Mouse (Mus musculus): Measurements from ENCODE around the gene Celsr1. TPM values are rescaled to one million over a fixed set of nuclear protein-coding genes. Genes with fewer than 3 reads are reported as not detected.
"Not testable (repeated sequence)": the region's sequence is repeated elsewhere in the genome, so short reads cannot be mapped to it uniquely, and the experiment has no call there.

Gene Celsr1
- total and polyA plus RNA-seq, 3 experiments = 1.3 to 21.7 (median 4.7) TPM

- Histone ChIP-seq H3K27me3 (ENCODE audit: insufficient read depth, low read length) (no peaks in the 10 kb centered on the region), H3K9me3 (replicated peaks) (no peaks in the 10 kb centered on the region), H3K4me1 (ENCODE audit: insufficient read depth, low read depth, low read length) (peaks cover 4% of the 10 kb centered on the region), H3K36me3 (replicated peaks) (peaks cover 85% of the 10 kb centered on the region), H3K4me3 (ENCODE audit: low read depth, low read length) (no peak overlapping the region)
- ATAC-seq (ENCODE audit: extremely low read depth, insufficient number of reproducible peaks, low FRiP score, poor library complexity, severe bottlenecking) = no peak
- DNase-seq (ENCODE audit: low spot score) = no peak
- no peak for TF ChIP-seq TAL1 (conservative IDR thresholded peaks at IDR 0.05; ENCODE audit: low read depth, low read length)
- TF ChIP-seq GATA2 (IDR thresholded peaks at IDR 0.05; ENCODE audit: borderline replicate concordance, low read depth, low read length) = no peak
- no peak for TF ChIP-seq GATA1 (IDR thresholded peaks at IDR 0.05; ENCODE audit: borderline replicate concordance, low read length)
- no peak for TF ChIP-seq POLR2AphosphoS5 (IDR thresholded peaks at IDR 0.05; ENCODE audit: insufficient replicate concordance, low read depth, low read length)
- TF ChIP-seq CTCF (IDR thresholded peaks at IDR 0.05; ENCODE audit: low read depth, low read length) = no peak
Observed at GRCm38 (mm10) chr15:85885606-85886005, 148.0 kb downstream of the Celsr1 start.

DNA sequence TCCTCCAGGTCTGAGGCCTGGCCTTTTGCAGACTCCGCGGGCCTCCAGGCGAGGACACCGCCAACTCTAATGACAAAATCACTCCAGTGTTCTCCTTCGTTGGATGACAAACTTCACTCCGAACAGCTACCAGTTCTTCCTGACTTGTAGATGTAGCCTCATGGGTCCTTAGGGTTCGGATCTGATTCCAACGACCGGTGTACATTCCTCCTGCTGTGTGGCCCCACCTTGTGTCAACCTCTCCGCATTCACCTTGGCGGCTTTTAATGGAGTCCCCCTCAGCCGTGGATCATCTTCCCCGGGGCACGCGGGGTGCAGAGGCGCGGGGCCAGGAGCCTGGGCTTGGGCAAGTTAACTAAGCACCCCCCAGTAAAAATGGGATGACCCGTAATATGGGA, 154.1 kb downstream of the Celsr1 start:
- Histone ChIP-seq H3K4me3 (ENCODE audit: low read depth, low read length) (peak overlapping the region; percentile 84), H3K36me3 (replicated peaks) (peaks cover 72% of the 10 kb centered on the region), H3K9me3 (replicated peaks) (no peaks in the 10 kb centered on the region), H3K27me3 (ENCODE audit: insufficient read depth, low read length) (no peaks in the 10 kb centered on the region), H3K4me1 (ENCODE audit: insufficient read depth, low read depth, low read length) (peaks cover 24% of the 10 kb centered on the region)
- ATAC-seq (ENCODE audit: extremely low read depth, insufficient number of reproducible peaks, low FRiP score, poor library complexity, severe bottlenecking) (no peak), DNase-seq (ENCODE audit: low spot score) (peak; percentile 25)
- no peak for TF ChIP-seq TAL1 (conservative IDR thresholded peaks at IDR 0.05; ENCODE audit: low read depth, low read length)
- TF ChIP-seq GATA2 (IDR thresholded peaks at IDR 0.05; ENCODE audit: borderline replicate concordance, low read depth, low read length) = no peak

- Histone ChIP-seq H3K4me1 (ENCODE audit: insufficient read depth, low read depth, low read length) (peaks cover 26% of the 10 kb centered on the region), H3K9me3 (replicated peaks) (no peaks in the 10 kb centered on the region), H3K36me3 (replicated peaks) (peaks cover 72% of the 10 kb centered on the region), H3K27me3 (ENCODE audit: insufficient read depth, low read length) (no peaks in the 10 kb centered on the region), H3K4me3 (ENCODE audit: low read depth, low read length) (peak within 1 kb of the TSS; percentile 84)
- ATAC-seq (ENCODE audit: extremely low read depth, insufficient number of reproducible peaks, low FRiP score, poor library complexity, severe bottlenecking) (peak; percentile 86), DNase-seq (ENCODE audit: low spot score) (peak; percentile 94)
- no peak for TF ChIP-seq GATA1 (IDR thresholded peaks at IDR 0.05; ENCODE audit: borderline replicate concordance, low read length)
- no peak for TF ChIP-seq GATA2 (IDR thresholded peaks at IDR 0.05; ENCODE audit: borderline replicate concordance, low read depth, low read length)
- TF ChIP-seq CTCF (IDR thresholded peaks at IDR 0.05; ENCODE audit: low read depth, low read length) = no peak
- no peak for TF ChIP-seq POLR2AphosphoS5 (IDR thresholded peaks at IDR 0.05; ENCODE audit: insufficient replicate concordance, low read depth, low read length)
Observed at GRCm38 (mm10) chr15:85878848-85879497, 154.6 kb downstream of the Celsr1 start, which contains the start of gene Trmu. Gene Trmu, plus strand, starts transcription at chr15:85879312.

DNA sequence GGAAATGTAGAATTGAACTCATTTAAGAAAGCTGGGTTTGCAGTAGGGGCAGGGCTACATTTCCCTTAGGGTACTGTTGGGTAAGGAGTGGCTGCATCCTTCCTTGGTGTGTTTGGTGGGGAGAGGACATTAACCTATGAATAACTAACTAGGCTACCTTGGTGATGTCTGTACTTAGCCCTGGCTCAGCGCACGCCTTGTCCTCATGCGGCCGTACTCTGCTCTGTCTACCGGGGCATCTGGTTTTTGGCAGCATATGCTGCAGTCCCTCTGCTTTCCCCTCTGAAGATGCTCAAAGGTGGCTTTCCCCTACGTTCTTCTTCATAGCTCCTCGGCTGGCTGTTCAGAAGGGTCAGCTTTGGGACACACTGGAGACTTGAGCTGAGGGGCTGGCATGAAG, 156.2 kb downstream of the Celsr1 start:
- Histone ChIP-seq H3K36me3 (replicated peaks) (peaks cover 71% of the 10 kb centered on the region), H3K4me1 (ENCODE audit: insufficient read depth, low read depth, low read length) (peaks cover 30% of the 10 kb centered on the region), H3K27me3 (ENCODE audit: insufficient read depth, low read length) (no peaks in the 10 kb centered on the region), H3K4me3 (ENCODE audit: low read depth, low read length) (no peak overlapping the region), H3K9me3 (replicated peaks) (no peaks in the 10 kb centered on the region)
- ATAC-seq (ENCODE audit: extremely low read depth, insufficient number of reproducible peaks, low FRiP score, poor library complexity, severe bottlenecking) = no peak
- no peak for DNase-seq (ENCODE audit: low spot score)
- TF ChIP-seq TAL1 (conservative IDR thresholded peaks at IDR 0.05; ENCODE audit: low read depth, low read length) (no peak), GATA1 (IDR thresholded peaks at IDR 0.05; ENCODE audit: borderline replicate concordance, low read length) (no peak), POLR2AphosphoS5 (IDR thresholded peaks at IDR 0.05; ENCODE audit: insufficient replicate concordance, low read depth, low read length) (no peak), GATA2 (IDR thresholded peaks at IDR 0.05; ENCODE audit: borderline replicate concordance, low read depth, low read length) (no peak), CTCF (IDR thresholded peaks at IDR 0.05; ENCODE audit: low read depth, low read length) (no peak)

DNA sequence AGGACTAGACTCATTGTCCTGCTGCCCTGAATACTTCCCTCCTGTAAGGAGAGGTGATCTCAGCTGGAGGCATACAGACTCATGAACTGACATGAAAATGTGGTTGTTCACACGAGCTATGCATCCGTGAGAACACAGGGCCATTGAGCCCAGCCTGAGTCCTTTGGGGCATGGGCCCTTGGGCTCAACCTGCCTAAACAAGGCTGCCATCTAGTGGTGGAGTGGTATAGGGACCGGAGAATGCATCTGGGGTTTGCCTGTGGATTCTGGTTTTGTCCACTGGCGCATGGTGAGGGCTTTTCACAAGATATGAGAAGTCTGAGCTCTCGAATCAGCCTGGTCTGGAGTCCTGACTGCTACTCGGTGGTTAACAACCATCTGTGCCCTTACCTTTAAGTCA, 165.9 kb downstream of the Celsr1 start:
- H3K4me1 ChIP-seq (ENCODE audit: insufficient read depth, low read depth, low read length) = peaks cover 57% of the 10 kb centered on the region
- no peak for TF ChIP-seq POLR2AphosphoS5 (IDR thresholded peaks at IDR 0.05; ENCODE audit: insufficient replicate concordance, low read depth, low read length)
- no peak for TF ChIP-seq TAL1 (conservative IDR thresholded peaks at IDR 0.05; ENCODE audit: low read depth, low read length)
- TF ChIP-seq GATA2 (IDR thresholded peaks at IDR 0.05; ENCODE audit: borderline replicate concordance, low read depth, low read length) = no peak
- no peak for TF ChIP-seq GATA1 (IDR thresholded peaks at IDR 0.05; ENCODE audit: borderline replicate concordance, low read length)
- peak; percentile 95 for TF ChIP-seq CTCF (IDR thresholded peaks at IDR 0.05; ENCODE audit: low read depth, low read length)
- peak; percentile 62; the same call in 1 of the 2 replicates for ATAC-seq (ENCODE audit: extremely low read depth, insufficient number of reproducible peaks, low FRiP score, poor library complexity, severe bottlenecking)
- no peak overlapping the region for H3K4me3 ChIP-seq (ENCODE audit: low read depth, low read length)
- H3K36me3 ChIP-seq (replicated peaks) = peaks cover 98% of the 10 kb centered on the region
- no peaks in the 10 kb centered on the region for H3K27me3 ChIP-seq (ENCODE audit: insufficient read depth, low read length)
- peak; percentile 63 for DNase-seq (ENCODE audit: low spot score)
- no peaks in the 10 kb centered on the region for H3K9me3 ChIP-seq (replicated peaks)

GRCm38 (mm10) chr15:85865913-85866312, 167.7 kb downstream of the Celsr1 start:
- not testable (repeated sequence) for H3K9me3 ChIP-seq (replicated peaks); H3K4me3 ChIP-seq (ENCODE audit: low read depth, low read length); ATAC-seq (ENCODE audit: extremely low read depth, insufficient number of reproducible peaks, low FRiP score, poor library complexity, severe bottlenecking); H3K27me3 ChIP-seq (ENCODE audit: insufficient read depth, low read length); DNase-seq (ENCODE audit: low spot score)
- H3K36me3 ChIP-seq (replicated peaks) = peaks cover 97% of the 10 kb centered on the region
- peaks cover 74% of the 10 kb centered on the region for H3K4me1 ChIP-seq (ENCODE audit: insufficient read depth, low read depth, low read length)
